Mouse (Mus musculus) intestine, embryonic 14.5 days (tissue): Measurements from ENCODE around the gene Aars2. TPM values are rescaled to one million over a fixed set of nuclear protein-coding genes. Genes with fewer than 3 reads are reported as not detected.
A peak's percentile ranks its signal among the peaks of the same experiment; 100 is the strongest.

Experiments
- ATAC-seq: fragments of 200-750 bp; cut with Nextera tagmentation; replicated peaks from 2 replicates; pipeline ENCODE4 v1.8.0; 2017; ENCODE audit warnings: low read depth, moderate number of reproducible peaks, moderate TSS enrichment, moderate library complexity; ENCODE audit not compliant: low FRiP score, low TSS enrichment
- DNase-seq: peaks from one replicate; pipeline ENCODE4 v3.0.0-alpha.2; 2018; ENCODE audit warnings: low spot score
- H3K27ac ChIP-seq: fragments of 300-500 bp; sonication (generic); 2 replicates; pipeline ENCODE4 v1.5.1; 2014; ENCODE audit warnings: low read depth, mild to moderate bottlenecking, control low read depth
- H3K27me3 ChIP-seq: fragments of 300-500 bp; sonication (generic); replicated peaks from 2 replicates; pipeline ENCODE4 v1.6.1; 2014; ENCODE audit warnings: low read length, control low read depth; ENCODE audit not compliant: control insufficient read depth, insufficient read depth
- H3K36me3 ChIP-seq: fragments of 300-500 bp; sonication (generic); 2 replicates; pipeline ENCODE4 v1.6.1; 2014; ENCODE audit warnings: low read length, control low read depth; ENCODE audit not compliant: control insufficient read depth, insufficient read depth
- H3K4me1 ChIP-seq: fragments of 300-500 bp; sonication (generic); replicated peaks from 2 replicates; pipeline ENCODE4 v1.6.1; 2014; ENCODE audit warnings: low read length, control low read depth, mixed read lengths; ENCODE audit not compliant: control insufficient read depth, insufficient read depth
- H3K4me2 ChIP-seq: fragments of 300-500 bp; sonication (generic); 2 replicates; pipeline ENCODE4 v1.6.1; 2014; ENCODE audit warnings: low read length
- H3K4me3 ChIP-seq: fragments of 300-500 bp; sonication (generic); 2 replicates; pipeline ENCODE4 v1.5.1; 2014; ENCODE audit warnings: low read depth, low read length, control low read depth, mixed read lengths
- H3K9ac ChIP-seq: fragments of 300-500 bp; sonication (generic); 2 replicates; pipeline ENCODE4 v1.6.1; 2014; ENCODE audit warnings: mild to moderate bottlenecking, low read length
- H3K9me3 ChIP-seq: fragments of 300-500 bp; sonication (generic); 2 replicates; pipeline ENCODE4 v1.6.1; 2016; ENCODE audit warnings: low read length, control low read depth; ENCODE audit not compliant: control insufficient read depth
- WGBS: fragments of 180-500 bp; shearing (Covaris S2); extraction: QIAGEN DNeasy Blood & Tissue Kit; methylation state at CpG from one replicate; pipeline ENCODE4 v1.1.7; 2014; 5-methylcytosine and 5-hydroxymethylcytosine counted together
- polyA plus RNA-seq: library from polyadenylated mRNA; unstranded; fragments of >200 nt; fragmentation: Nextera tagmentation; extraction: Ambion mirVana; gene quantifications from 2 replicates; pipeline ENCODE4 v1.2.1, GENCODE M21; 2014

Gene Aars2
- polyA plus RNA-seq, 1 experiment from 2014 or later, result 17.3 TPM

DNA sequence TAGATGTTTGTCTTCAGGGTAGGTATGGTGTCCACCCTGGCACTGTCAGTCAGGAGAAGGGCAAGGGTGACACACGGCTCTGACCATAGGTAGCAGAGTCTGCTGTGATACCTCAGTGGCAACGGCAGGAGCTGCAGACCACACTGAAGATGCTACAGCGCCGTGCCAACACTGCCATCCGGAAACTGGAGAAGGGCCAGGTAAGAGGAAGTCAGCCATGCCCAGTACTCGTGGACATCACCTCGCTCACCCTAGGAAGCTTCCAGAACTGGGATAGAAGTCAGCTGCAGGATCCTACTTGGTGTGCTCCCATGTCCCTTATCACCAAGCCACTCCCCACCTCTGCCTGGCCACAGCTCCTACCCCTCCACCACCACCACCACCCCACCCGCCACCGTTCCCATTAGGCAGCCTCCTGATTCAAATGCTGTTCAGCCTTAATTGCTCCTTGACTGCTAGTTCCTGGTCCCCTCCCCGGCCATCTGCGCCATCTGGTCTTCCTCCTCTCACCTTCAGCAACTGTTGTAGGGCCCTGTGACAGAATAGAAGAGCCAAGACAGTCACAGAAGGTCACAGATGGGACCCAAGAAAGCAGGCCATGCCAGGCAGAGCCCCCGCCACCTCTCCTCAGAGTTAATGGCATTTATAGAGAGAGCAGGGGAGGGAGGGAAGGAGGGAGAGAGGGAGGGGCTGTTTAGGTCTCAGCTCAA, 12.3 kb downstream of the Aars2 start:
- no peak for ATAC-seq
- Histone ChIP-seq H3K36me3 (peaks cover 28% of the 10 kb centered on the region), H3K9ac (no peak overlapping the region), H3K27me3 (no peaks in the 10 kb centered on the region), H3K9me3 (no peaks in the 10 kb centered on the region), H3K4me3 (no peak overlapping the region), H3K4me1 (peaks cover 6% of the 10 kb centered on the region; the same call in 1 of the 2 replicates), H3K4me2 (no peak overlapping the region), H3K27ac (no peak overlapping the region)
- no peak for DNase-seq
- WGBS, result 71% methylated on average over 12 of the region's 12 CpGs

DNA sequence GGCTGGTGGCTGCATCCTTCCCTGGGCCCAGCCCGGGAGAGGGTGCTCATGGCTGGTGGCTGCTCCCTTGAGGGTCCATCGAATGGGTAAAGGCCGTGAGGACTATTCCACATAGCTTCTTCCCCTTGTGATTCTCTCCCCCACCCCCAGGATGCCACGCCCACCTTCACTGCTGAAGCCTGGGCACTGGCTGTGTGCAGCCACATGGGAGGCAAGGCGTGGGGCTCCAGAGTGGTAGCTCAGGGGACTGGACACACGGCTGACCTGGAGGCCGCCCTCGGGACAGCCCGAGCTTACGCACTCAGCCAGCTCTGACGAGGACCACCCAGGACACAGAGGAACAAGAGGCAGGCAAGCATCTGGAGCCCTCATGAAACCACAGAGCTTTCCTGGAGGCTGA, 13.5 kb downstream of the Aars2 start:
- Histone ChIP-seq H3K27me3 (peaks cover 9% of the 10 kb centered on the region), H3K9ac (no peak overlapping the region), H3K27ac (no peak overlapping the region), H3K9me3 (no peaks in the 10 kb centered on the region), H3K4me2 (no peak overlapping the region), H3K4me3 (no peak overlapping the region), H3K4me1 (peaks cover 6% of the 10 kb centered on the region; the same call in 1 of the 2 replicates), H3K36me3 (peaks cover 28% of the 10 kb centered on the region)
- 78% methylated on average over 11 of the region's 11 CpGs for WGBS
- ATAC-seq (no peak), DNase-seq (no peak)

DNA sequence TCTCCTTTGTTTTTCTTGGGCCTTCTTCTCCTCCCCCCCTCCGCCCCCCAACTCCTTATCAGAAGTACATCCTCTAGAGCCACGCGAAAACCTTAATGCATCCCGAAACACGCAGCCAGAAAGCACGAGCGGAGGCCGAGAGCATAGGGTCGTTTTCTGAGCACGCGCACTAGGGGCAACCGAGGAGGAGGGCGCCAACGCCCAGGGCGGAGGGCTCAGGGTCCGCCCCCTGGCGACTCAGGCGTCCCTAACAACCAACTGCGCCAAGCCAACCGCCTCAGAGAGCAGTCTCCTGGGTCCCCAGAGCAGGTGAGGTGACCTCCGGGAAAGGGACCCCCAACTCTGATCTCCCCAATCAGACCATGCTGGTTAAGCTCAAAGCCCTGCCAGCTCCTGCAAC, 16.6 kb downstream of the Aars2 start, which contains the start of gene Tcte1:
Gene Tcte1 (plus strand): TSS at position 172 of the 400 bp plus-strand sequence.
- H3K4me1 ChIP-seq, result peaks cover 6% of the 10 kb centered on the region; the same call in 1 of the 2 replicates
- no peak within 1 kb of the TSS for H3K27ac ChIP-seq
- H3K9ac ChIP-seq, result 0 out of 2 replicates have a peak within 1 kb of the TSS, but pooled peaks have one; percentile 0
- ATAC-seq, result peak; percentile 70
- peak; percentile 75 for DNase-seq
- peak within 1 kb of the TSS; percentile 35 for H3K4me3 ChIP-seq
- no peaks in the 10 kb centered on the region for H3K9me3 ChIP-seq
- peak within 1 kb of the TSS; percentile 79 for H3K4me2 ChIP-seq
- WGBS, result 0% methylated on average over 21 of the region's 21 CpGs
- H3K27me3 ChIP-seq, result peaks cover 9% of the 10 kb centered on the region
- H3K36me3 ChIP-seq, result peaks cover 13% of the 10 kb centered on the region

DNA sequence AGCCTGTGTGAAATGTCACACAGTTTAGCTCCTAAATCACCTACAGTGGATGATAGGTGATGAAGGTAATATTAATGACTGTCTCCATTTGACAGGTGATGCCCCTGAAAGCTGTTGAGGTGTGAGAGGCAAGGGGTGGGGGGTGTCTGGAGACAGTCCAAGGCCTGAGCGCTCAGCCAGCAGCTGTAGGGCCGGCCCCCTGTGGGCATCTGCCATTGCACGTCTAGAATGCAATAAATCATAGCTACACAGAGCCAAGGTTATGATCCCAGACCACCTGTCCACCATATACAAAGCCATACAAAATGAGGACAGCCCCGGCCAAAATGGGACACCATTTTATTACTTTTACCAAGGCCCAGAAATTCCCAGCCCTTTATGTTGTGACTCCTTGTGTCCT, 18.3 kb downstream of the Aars2 start:
- Histone ChIP-seq H3K4me3 (no peak overlapping the region), H3K9me3 (no peaks in the 10 kb centered on the region), H3K27ac (no peak overlapping the region), H3K4me2 (no peak overlapping the region), H3K4me1 (peaks cover 6% of the 10 kb centered on the region; the same call in 1 of the 2 replicates), H3K27me3 (peaks cover 20% of the 10 kb centered on the region), H3K9ac (no peak overlapping the region), H3K36me3 (peaks cover 5% of the 10 kb centered on the region; the same call in 1 of the 2 replicates)
- no peak for DNase-seq
- WGBS, result 55% methylated on average over 4 of the region's 4 CpGs
- ATAC-seq, result no peak

DNA sequence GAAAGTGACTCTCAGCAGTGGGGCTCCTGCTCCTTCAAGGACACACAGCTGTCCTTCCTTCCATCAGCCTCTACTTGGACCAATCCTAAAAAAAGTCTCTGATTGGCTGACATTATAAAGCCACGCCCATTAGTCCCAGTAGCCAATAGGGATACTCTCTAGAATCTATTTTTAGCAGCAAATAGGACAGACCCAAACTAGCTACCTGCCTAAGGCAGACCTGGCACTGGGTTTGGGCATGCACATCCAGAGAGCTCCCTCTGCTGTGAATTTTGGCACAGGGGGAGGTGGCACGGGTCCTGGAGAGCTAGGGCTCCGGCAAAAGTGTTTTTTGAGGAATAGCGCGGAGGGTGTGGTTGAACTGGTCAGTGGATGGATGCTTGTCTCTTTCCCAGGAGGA, 19.9 kb downstream of the Aars2 start:
- Histone ChIP-seq H3K4me2 (no peak overlapping the region), H3K27me3 (peaks cover 29% of the 10 kb centered on the region), H3K4me1 (peaks cover 6% of the 10 kb centered on the region; the same call in 1 of the 2 replicates), H3K36me3 (no peaks in the 10 kb centered on the region), H3K9me3 (no peaks in the 10 kb centered on the region), H3K9ac (no peak overlapping the region), H3K4me3 (no peak overlapping the region), H3K27ac (no peak overlapping the region)
- 25% methylated on average over 5 of the region's 5 CpGs for WGBS
- no peak for ATAC-seq
- no peak for DNase-seq

DNA sequence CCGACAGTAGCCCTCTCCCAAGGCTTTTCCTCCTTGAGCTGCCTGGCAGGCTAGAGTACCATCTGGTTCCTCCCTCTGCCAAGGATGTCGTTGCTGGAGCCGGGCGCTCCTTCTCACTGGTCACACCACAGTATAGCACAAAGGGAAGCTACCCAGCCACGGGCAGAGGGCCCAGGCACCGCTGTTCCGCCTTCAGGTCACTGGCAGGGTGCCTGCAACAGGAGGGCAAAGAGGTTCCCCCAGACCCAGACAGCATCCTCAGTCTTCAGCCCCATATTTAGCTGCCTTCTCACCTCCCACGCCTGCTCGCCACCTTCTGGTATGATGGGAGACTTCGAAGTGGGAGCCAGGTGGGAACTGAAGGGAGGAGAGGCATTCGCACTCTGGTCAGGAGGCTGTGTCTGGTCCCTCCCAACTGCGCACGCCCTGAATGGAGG, 23.7 kb downstream of the Aars2 start:
- Histone ChIP-seq H3K27ac (no peak overlapping the region), H3K27me3 (peaks cover 46% of the 10 kb centered on the region), H3K4me3 (no peak overlapping the region), H3K9me3 (no peaks in the 10 kb centered on the region), H3K4me2 (no peak overlapping the region), H3K36me3 (no peaks in the 10 kb centered on the region), H3K9ac (no peak overlapping the region), H3K4me1 (no peaks in the 10 kb centered on the region)
- no peak for DNase-seq
- ATAC-seq, result no peak
- 44% methylated on average over 13 of the region's 13 CpGs for WGBS

DNA sequence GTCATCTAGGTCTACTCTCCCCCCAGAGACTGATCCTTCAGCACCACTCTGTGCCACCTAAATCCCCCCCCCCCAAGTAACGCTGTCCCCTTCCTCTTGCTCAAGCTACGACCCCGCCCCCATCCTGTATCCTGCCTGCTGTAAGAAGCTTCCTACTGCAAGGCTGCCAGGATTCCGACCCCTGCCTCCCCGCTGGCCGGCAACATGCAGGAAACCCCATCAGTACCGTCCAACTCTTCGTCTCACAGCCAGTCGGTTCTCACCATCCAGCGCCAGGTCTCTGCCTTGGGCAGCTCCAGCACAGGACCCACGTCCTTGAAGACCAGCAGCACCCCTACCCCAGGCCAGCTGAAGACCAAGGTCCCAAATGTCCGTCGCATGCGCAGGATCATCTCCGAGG, 26.3 kb downstream of the Aars2 start:
- Histone ChIP-seq H3K27me3 (peaks cover 63% of the 10 kb centered on the region), H3K4me3 (no peak overlapping the region), H3K9me3 (no peaks in the 10 kb centered on the region), H3K9ac (no peak overlapping the region), H3K4me1 (no peaks in the 10 kb centered on the region), H3K27ac (no peak overlapping the region), H3K36me3 (no peaks in the 10 kb centered on the region), H3K4me2 (no peak overlapping the region)
- WGBS, result 47% methylated on average over 15 of the region's 15 CpGs
- DNase-seq (no peak), ATAC-seq (no peak)

DNA sequence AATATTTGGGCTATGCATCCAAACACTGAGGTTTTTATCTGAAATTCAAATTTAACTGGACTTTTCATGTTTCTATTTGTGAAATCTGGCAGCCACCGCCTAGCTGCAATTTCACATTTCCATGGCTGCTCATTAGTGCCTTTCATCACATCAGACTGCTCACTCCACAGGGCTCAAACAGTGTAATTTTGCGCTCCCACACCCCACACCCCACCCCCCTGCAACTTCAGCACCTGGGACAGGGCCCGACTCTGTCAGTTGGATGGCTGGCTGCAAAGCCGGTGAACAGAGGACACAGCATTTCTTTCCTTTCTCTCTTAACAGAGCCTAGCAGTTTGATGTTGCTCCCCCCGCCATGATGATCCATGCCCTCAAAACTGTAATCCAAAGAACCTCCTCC, 29.6 kb downstream of the Aars2 start:
- Histone ChIP-seq H3K36me3 (no peaks in the 10 kb centered on the region), H3K9ac (no peak overlapping the region), H3K27me3 (peaks cover 70% of the 10 kb centered on the region), H3K9me3 (no peaks in the 10 kb centered on the region), H3K4me1 (no peaks in the 10 kb centered on the region), H3K4me2 (no peak overlapping the region), H3K4me3 (no peak overlapping the region), H3K27ac (no peak overlapping the region)
- 18% methylated on average over 5 of the region's 5 CpGs for WGBS
- ATAC-seq (no peak), DNase-seq (peak; percentile 84)

DNA sequence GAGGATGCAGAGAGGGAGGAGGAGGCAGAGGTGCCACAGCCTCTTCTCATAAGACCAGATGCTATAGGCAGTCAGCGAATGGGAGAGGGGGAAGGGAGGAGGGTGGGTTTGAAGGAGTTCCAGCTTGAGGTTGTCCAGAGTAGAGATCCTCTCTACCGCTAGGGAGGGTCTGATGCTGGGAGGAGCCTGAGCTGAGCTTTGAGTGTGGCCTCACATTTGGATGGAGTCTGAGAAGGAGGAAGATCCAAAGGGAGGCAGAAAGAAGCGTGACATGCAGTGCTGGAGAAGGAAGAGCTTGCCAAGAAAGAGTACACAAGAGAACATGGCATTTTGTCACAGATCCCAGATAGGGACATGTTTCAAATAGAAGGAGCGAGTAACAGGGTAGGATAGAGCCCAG, 31.8 kb downstream of the Aars2 start:
- Histone ChIP-seq H3K4me2 (no peak overlapping the region), H3K9ac (no peak overlapping the region), H3K4me1 (no peaks in the 10 kb centered on the region), H3K9me3 (no peaks in the 10 kb centered on the region), H3K36me3 (no peaks in the 10 kb centered on the region), H3K27me3 (peaks cover 68% of the 10 kb centered on the region), H3K4me3 (no peak overlapping the region), H3K27ac (no peak overlapping the region)
- ATAC-seq (no peak), DNase-seq (no peak)
- WGBS, result 56% methylated on average over 4 of the region's 4 CpGs
